Mouse (Mus musculus): Measurements from ENCODE around the gene Gm32742.

- TF ChIP-seq POLR2A (IDR thresholded peaks at IDR 0.05; ENCODE audit: borderline replicate concordance, low read depth, low read length) (no peak), CTCF (IDR thresholded peaks at IDR 0.05; ENCODE audit: low read depth, low read length) (no peak)
These were observed 48.5 kb upstream of the Gm32742 start for GRCm38 (mm10) chr9:51213729-51214237.
